Mouse (Mus musculus) lung, postnatal 0 days (tissue): Measurements from ENCODE around the gene Vegfa. TPM values are rescaled to one million over a fixed set of nuclear protein-coding genes. Genes with fewer than 3 reads are reported as not detected.

Experiments
- ATAC-seq: fragments of 200-750 bp; cut with Nextera tagmentation; 2 replicates; pipeline ENCODE4 v1.8.0; 2017; ENCODE audit warnings: moderate library complexity
- DNase-seq: peaks from one replicate; pipeline ENCODE4 v3.0.0-alpha.2; 2016; ENCODE audit warnings: low spot score
- H3K27ac ChIP-seq: fragments of 300-500 bp; sonication (generic); 2 replicates; pipeline ENCODE4 v1.5.1; 2014; ENCODE audit warnings: antibody characterized with exemption, mild to moderate bottlenecking, low read length, mixed read lengths
- H3K27me3 ChIP-seq: fragments of 300-500 bp; sonication (generic); replicated peaks from 2 replicates; pipeline ENCODE4 v1.6.1; 2014; ENCODE audit warnings: low read length, mixed read lengths; ENCODE audit not compliant: insufficient read depth
- H3K36me3 ChIP-seq: fragments of 300-500 bp; sonication (generic); 2 replicates; pipeline ENCODE4 v1.6.1; 2014; ENCODE audit warnings: low read length, mixed read lengths; ENCODE audit not compliant: insufficient read depth
- H3K4me1 ChIP-seq: fragments of 300-500 bp; sonication (generic); 2 replicates; pipeline ENCODE4 v1.6.1; 2014; ENCODE audit warnings: antibody characterized with exemption, low read depth, low read length, mixed read lengths; ENCODE audit not compliant: insufficient read depth
- H3K4me2 ChIP-seq: fragments of 300-500 bp; sonication (generic); replicated peaks from 2 replicates; pipeline ENCODE4 v1.6.1; 2014; ENCODE audit warnings: low read depth, mild to moderate bottlenecking, low read length, moderate library complexity, mixed read lengths
- H3K4me3 ChIP-seq: fragments of 300-500 bp; sonication (generic); 2 replicates; pipeline ENCODE4 v1.5.1; 2014; ENCODE audit warnings: low read depth, low read length
- H3K9ac ChIP-seq: fragments of 300-500 bp; sonication (generic); replicated peaks from 2 replicates; pipeline ENCODE4 v1.6.1; 2014; ENCODE audit warnings: low read depth, mild to moderate bottlenecking
- H3K9me3 ChIP-seq: fragments of 300-500 bp; sonication (generic); 2 replicates; pipeline ENCODE4 v1.6.1; 2016; ENCODE audit warnings: low read length, mixed read lengths
- CTCF ChIP-seq: IDR thresholded peaks from 2 replicates; pipeline ENCODE4 v1.5.1; 2016; ENCODE audit warnings: antibody characterized with exemption, mild to moderate bottlenecking
- EP300 ChIP-seq: IDR thresholded peaks from 2 replicates; pipeline ENCODE4 v1.6.1; 2016; ENCODE audit warnings: antibody characterized with exemption, mild to moderate bottlenecking, control low read depth
- WGBS: fragments of 180-500 bp; shearing (Covaris S2); extraction: QIAGEN DNeasy Blood & Tissue Kit; methylation state at CpG from one replicate; pipeline ENCODE4 v1.1.7; 2014; 5-methylcytosine and 5-hydroxymethylcytosine counted together
- polyA plus RNA-seq: library from polyadenylated mRNA; unstranded; fragments of >200 nt; fragmentation: Nextera tagmentation; extraction: Ambion mirVana; gene quantifications from 2 replicates; pipeline ENCODE4 v1.2.1, GENCODE M21; 2015

Gene Vegfa
- polyA plus RNA-seq, 1 experiment from 2014 or later, result 21.4 TPM

DNA sequence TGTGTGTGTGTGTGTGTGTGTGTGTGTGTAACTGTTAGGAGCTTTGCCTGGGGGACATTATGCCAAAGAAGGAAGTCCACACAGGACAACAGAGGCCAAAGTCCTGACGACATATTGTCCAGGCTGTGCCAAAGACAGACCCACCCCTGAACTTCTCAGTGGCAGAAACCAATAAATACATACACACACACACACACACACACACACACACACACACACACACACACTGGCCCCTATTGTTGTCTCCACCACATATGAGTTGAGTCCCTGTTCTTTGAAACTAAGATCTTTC, 44.0 kb upstream of the Vegfa start:
- ATAC-seq, result peak; percentile 8; the same call in 1 of the 2 replicates
- Histone ChIP-seq H3K9me3 (no peaks in the 10 kb centered on the region), H3K27ac (no peak overlapping the region), H3K9ac (no peak overlapping the region), H3K4me2 (no peak overlapping the region), H3K4me1 (peaks cover 5% of the 10 kb centered on the region; the same call in 1 of the 2 replicates), H3K4me3 (no peak overlapping the region), H3K36me3 (no peaks in the 10 kb centered on the region), H3K27me3 (no peaks in the 10 kb centered on the region)
- WGBS, result 45% methylated on average over 1 of the region's 1 CpGs
- DNase-seq, result no peak
- TF ChIP-seq CTCF (no peak), EP300 (no peak)

DNA sequence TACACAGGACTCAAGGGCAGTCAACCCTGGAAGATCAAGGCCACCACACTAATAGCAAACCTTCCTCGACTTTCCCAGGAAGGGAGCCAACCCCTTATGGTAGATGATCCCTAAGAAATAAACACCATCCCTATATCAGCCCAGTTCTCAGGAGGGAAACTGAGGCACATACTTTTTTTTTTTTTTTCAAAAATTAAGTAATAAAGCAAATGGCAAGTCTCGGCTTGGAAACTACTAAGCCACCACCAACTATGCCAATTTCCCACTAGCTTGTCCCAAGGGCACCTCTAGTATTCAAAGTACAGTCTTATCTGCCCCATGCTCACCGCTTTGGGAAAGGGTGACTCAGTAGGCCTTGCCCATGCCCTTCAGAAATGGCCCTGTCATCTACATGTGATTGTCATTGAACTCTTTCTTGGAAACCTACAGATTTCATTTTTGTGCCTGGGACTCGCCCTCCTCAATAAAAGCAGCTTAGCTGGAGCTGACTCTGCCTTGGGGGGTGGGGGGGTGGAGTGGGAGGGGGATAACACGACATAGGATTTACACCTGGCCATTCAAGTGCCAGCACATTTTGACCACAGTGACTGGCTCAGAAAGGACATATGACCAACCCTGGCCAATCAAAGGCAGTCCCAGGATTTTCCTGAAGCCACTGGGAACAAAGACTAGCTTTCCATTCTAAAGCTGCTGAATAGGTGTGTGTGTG, 43.5 kb upstream of the Vegfa start:
- Histone ChIP-seq H3K27me3 (no peaks in the 10 kb centered on the region), H3K27ac (no peak overlapping the region), H3K4me1 (peaks cover 5% of the 10 kb centered on the region; the same call in 1 of the 2 replicates), H3K4me3 (no peak overlapping the region), H3K9me3 (no peaks in the 10 kb centered on the region), H3K36me3 (no peaks in the 10 kb centered on the region), H3K9ac (no peak overlapping the region), H3K4me2 (no peak overlapping the region)
- ATAC-seq (no peak), DNase-seq (no peak)
- no peak for TF ChIP-seq EP300
- no peak for TF ChIP-seq CTCF
- 74% methylated on average over 5 of the region's 5 CpGs for WGBS

GRCm38 (mm10) chr17:46075116-46075485, 42.9 kb upstream of the Vegfa start:
- Histone ChIP-seq H3K9me3 (no peaks in the 10 kb centered on the region), H3K36me3 (no peaks in the 10 kb centered on the region), H3K4me3 (no peak overlapping the region), H3K4me2 (no peak overlapping the region), H3K9ac (no peak overlapping the region), H3K27ac (no peak overlapping the region), H3K27me3 (no peaks in the 10 kb centered on the region), H3K4me1 (peaks cover 5% of the 10 kb centered on the region; the same call in 1 of the 2 replicates)
- no peak for TF ChIP-seq EP300
- TF ChIP-seq CTCF, result peak; percentile 79
- ATAC-seq (peak; percentile 25), DNase-seq (peak; percentile 82)
- 45% methylated on average over 3 of the region's 3 CpGs for WGBS

- DNase-seq (no peak), ATAC-seq (no peak)
- peak overlapping the region; percentile 59 for H3K27ac ChIP-seq
- no peaks in the 10 kb centered on the region for H3K36me3 ChIP-seq
- peaks cover 5% of the 10 kb centered on the region; the same call in 1 of the 2 replicates for H3K4me1 ChIP-seq
- no peaks in the 10 kb centered on the region for H3K27me3 ChIP-seq
- TF ChIP-seq EP300, result no peak
- no peak for TF ChIP-seq CTCF
- H3K9me3 ChIP-seq, result no peaks in the 10 kb centered on the region
- H3K9ac ChIP-seq, result no peak overlapping the region
- H3K4me3 ChIP-seq, result no peak overlapping the region; the same call in 1 of the 2 replicates
- 35% methylated on average over 7 of the region's 7 CpGs for WGBS
- peak overlapping the region; percentile 47 for H3K4me2 ChIP-seq
Measured at GRCm38 (mm10) chr17:46074398-46075115, 42.4 kb upstream of the Vegfa start.

DNA sequence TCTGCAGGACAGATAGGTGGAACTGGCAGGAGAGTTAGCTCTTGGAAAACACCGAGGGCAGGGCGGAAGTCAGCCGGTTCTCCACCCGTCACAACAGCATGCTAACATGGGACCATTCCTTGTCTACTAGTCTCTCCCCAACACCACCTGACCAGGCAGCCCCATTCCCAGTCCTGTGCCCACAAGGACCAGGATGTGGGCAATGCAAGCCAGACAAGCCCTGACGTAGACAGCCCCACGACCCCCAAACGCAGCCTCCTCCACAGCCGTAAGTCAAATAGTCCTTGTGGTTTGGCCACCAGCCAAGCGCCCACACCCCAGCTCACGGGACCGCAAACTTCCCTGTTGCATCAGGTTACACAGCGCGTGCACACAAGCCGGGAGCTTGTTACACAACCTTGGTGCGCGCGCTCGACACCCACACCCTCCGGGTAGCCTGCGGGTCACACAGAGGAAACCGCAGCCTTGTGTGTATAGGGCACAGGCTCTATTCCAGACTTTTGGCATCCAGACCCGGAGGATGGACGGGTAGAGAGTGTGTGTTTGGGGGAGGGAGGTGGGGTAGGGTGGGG, 41.6 kb upstream of the Vegfa start:
- Histone ChIP-seq H3K4me3 (no peak overlapping the region; the same call in 1 of the 2 replicates), H3K9me3 (no peaks in the 10 kb centered on the region), H3K27ac (peak overlapping the region; percentile 68), H3K9ac (no peak overlapping the region), H3K4me1 (peaks cover 5% of the 10 kb centered on the region; the same call in 1 of the 2 replicates), H3K27me3 (no peaks in the 10 kb centered on the region), H3K4me2 (peak overlapping the region; percentile 47), H3K36me3 (no peaks in the 10 kb centered on the region)
- TF ChIP-seq EP300, result peak; percentile 76
- no peak for TF ChIP-seq CTCF
- WGBS, result 7% methylated on average over 23 of the region's 23 CpGs
- DNase-seq (peak; percentile 95), ATAC-seq (peak; percentile 92)

DNA sequence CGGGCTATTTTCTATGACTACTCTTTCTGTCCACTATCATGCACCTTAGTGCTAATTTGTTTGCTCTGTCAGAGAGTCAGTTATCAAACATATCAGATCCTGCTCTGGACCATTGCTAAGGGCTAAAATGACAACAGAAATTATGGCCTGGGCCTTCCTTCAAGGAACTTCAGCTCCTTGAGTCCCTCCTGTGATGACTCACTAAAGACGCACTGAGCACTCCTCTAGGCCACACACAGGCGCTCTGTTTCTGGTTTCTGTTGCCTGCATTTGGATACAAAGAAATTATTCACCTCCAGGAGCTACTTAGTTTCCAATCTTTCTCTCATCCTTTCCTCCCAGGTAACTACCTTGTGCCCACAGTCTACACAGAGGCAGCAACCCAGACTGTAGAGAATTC, 39.4 kb upstream of the Vegfa start:
- H3K9ac ChIP-seq, result no peak overlapping the region
- H3K4me1 ChIP-seq, result peaks cover 5% of the 10 kb centered on the region; the same call in 1 of the 2 replicates
- no peaks in the 10 kb centered on the region for H3K27me3 ChIP-seq
- no peak for ATAC-seq
- DNase-seq, result no peak
- 80% methylated on average over 3 of the region's 3 CpGs for WGBS
- H3K36me3 ChIP-seq, result no peaks in the 10 kb centered on the region
- no peak for TF ChIP-seq EP300
- no peak overlapping the region for H3K4me3 ChIP-seq
- H3K9me3 ChIP-seq, result no peaks in the 10 kb centered on the region
- H3K4me2 ChIP-seq, result no peak overlapping the region
- H3K27ac ChIP-seq, result no peak overlapping the region
